Mouse (Mus musculus) myocyte (in vitro differentiated cells): Measurements from ENCODE around the gene Parp8.

ENCODE experiments used
- E2F4 ChIP-seq: IDR thresholded peaks from one replicate; pipeline ENCODE4 v1.6.1; 2011; ENCODE audit warnings: mild to moderate bottlenecking, control low read depth, moderate library complexity; ENCODE audit not compliant: insufficient read depth
- MYOG ChIP-seq, 3 experiments: IDR thresholded peaks; one replicate each; pipeline ENCODE4 v1.6.1; 2011; ENCODE audit warnings: control low read depth in 2 of 3, low read depth in 2 of 3, mild to moderate bottlenecking in 2 of 3; ENCODE audit not compliant: insufficient read length in 2 of 3, control insufficient read depth in 1 of 3, insufficient read depth in 1 of 3
- POLR2A ChIP-seq: IDR thresholded peaks from one replicate; pipeline ENCODE4 v1.6.1; 2011; ENCODE audit warnings: low read depth, mild to moderate bottlenecking, control low read depth, moderate library complexity; ENCODE audit not compliant: insufficient read length
- POLR2AphosphoS2 ChIP-seq: IDR thresholded peaks from one replicate; pipeline ENCODE4 v1.6.1; 2011; ENCODE audit warnings: low read depth, control low read depth; ENCODE audit not compliant: insufficient read length
- TCF12 ChIP-seq: IDR thresholded peaks from one replicate; pipeline ENCODE4 v1.6.1; 2011; ENCODE audit warnings: mild to moderate bottlenecking, control low read depth; ENCODE audit not compliant: poor library complexity, insufficient read depth, severe bottlenecking
- USF1 ChIP-seq: IDR thresholded peaks from one replicate; pipeline ENCODE4 v1.6.1; 2011; ENCODE audit warnings: low read depth, mild to moderate bottlenecking, control low read depth, moderate library complexity

GRCm38 (mm10) chr13:116973491-116973890 lies 51.8 kb downstream of the Parp8 start:
- TF ChIP-seq POLR2A = no peak
- no peak for TF ChIP-seq USF1
- TF ChIP-seq POLR2AphosphoS2 = no peak
- TF ChIP-seq MYOG (IDR thresholded peaks at IDR 0.05; ENCODE audit: control insufficient read depth in 1 of 3, insufficient read depth in 1 of 3, insufficient read length in 2 of 3, low read depth in 2 of 3) = no peak
- TF ChIP-seq E2F4 = no peak
- TF ChIP-seq TCF12 = no peak
